Mouse (Mus musculus): Measurements from ENCODE around the gene Cmip.

Cmip gene

GRCm38 (mm10) chr8:117378625-117379024 is 121.8 kb downstream of the Cmip start:
- DNase-seq (ENCODE audit: low read depth): no peak

DNA sequence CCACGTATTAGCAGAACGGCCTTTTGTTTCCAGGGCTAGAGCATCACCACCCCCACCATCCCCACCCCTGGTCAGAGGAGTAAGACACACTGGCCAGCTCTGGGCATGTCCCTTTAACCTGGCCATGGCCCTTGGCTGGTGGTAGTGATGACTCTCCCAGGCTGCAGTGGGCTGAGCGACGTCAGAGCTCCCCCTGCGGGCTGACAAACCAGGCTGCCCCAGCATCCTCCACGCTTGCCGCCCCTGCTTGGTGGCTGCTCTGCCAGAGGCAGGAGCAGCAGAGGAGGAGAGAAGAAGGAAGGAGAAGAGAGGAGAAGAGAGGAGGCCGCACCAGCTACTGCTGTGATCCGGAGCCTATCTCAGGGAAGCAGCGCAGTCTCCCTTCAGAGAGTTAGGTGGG is 122.3 kb downstream of the Cmip start:
- DNase-seq (ENCODE audit: low read depth): no peak

- DNase-seq (ENCODE audit: low read depth): no peak
These were observed 123.9 kb downstream of the Cmip start for GRCm38 (mm10) chr8:117380796-117381195.

- peak; percentile 55 for DNase-seq (ENCODE audit: low read depth)
These were observed 129.3 kb downstream of the Cmip start for GRCm38 (mm10) chr8:117386142-117386541.

- no peak for DNase-seq (ENCODE audit: low read depth)
These were observed 130.8 kb downstream of the Cmip start for GRCm38 (mm10) chr8:117387642-117388041.

GRCm38 (mm10) chr8:117388370-117388769 is 131.5 kb downstream of the Cmip start:
- DNase-seq (ENCODE audit: low read depth): no peak

DNA sequence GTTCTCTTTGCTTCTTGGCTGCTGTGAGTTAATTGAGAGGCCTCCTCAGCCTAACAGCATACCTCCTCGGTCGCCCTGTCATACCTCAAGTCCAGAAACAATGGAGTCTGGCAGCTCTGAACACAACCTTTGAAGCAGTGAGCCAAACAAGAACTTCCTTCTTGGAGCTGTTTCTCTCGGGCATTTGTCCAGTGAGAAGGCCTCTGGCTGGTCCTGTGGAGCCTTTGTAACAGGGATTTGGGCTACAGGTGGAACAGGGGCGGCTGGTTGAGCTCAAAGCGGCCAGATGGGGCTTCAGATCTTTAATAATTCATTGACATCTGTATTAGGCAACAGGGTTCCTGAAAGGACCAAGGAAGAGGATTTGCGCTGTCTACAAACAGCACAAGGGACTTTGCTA is 137.0 kb downstream of the Cmip start:
- DNase-seq (ENCODE audit: low read depth): no peak

- DNase-seq (ENCODE audit: low read depth): no peak
These were observed 138.2 kb downstream of the Cmip start for GRCm38 (mm10) chr8:117395055-117395454.

DNA sequence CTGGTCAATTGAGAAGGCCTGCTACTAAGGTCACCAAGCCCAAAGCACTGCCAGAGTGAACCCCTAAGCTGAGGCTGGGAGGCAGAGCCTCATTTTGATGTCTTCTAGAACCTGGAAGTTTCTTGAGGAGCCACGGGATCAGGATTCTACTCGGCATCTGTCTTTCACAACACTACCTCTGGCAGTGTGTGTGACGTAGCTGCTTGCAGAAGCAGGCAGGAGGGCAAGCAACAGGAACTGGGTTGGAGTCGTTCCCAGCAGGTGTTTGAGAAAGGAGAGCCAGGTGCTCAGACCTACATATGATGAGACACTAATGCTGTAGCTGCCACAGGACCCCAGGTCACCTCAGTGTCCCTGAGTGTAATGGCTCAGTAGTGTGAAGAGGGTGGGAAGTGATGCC is 140.0 kb downstream of the Cmip start:
- no peak for DNase-seq (ENCODE audit: low read depth)

DNA sequence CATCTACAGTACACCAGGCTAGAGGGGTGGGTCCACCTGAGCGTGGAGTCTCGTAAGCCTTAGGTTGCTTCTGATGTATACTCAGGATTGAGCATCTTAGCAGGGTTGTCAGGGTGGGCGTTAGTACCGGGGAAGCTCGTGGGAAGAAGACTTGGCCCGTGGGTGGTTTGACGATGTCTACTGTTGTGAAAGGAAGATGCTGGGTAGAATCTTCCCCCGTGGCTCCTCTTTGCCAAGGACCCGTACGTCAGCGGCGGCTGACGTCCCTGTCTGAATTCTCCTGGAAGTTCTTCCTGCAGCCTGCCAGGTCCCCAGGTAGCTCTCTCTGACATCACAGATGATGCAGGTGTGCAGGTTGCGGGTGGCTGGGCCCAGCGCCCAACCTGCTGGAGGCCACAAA is 140.9 kb downstream of the Cmip start:
- no peak for DNase-seq (ENCODE audit: low read depth)

- DNase-seq (ENCODE audit: low read depth): no peak
These were observed 142.4 kb downstream of the Cmip start for GRCm38 (mm10) chr8:117399229-117399628.

GRCm38 (mm10) chr8:117400820-117401219 is 144.0 kb downstream of the Cmip start:
- no peak for DNase-seq (ENCODE audit: low read depth)

GRCm38 (mm10) chr8:117401880-117402279 is 145.0 kb downstream of the Cmip start:
- no peak for DNase-seq (ENCODE audit: low read depth)

DNA sequence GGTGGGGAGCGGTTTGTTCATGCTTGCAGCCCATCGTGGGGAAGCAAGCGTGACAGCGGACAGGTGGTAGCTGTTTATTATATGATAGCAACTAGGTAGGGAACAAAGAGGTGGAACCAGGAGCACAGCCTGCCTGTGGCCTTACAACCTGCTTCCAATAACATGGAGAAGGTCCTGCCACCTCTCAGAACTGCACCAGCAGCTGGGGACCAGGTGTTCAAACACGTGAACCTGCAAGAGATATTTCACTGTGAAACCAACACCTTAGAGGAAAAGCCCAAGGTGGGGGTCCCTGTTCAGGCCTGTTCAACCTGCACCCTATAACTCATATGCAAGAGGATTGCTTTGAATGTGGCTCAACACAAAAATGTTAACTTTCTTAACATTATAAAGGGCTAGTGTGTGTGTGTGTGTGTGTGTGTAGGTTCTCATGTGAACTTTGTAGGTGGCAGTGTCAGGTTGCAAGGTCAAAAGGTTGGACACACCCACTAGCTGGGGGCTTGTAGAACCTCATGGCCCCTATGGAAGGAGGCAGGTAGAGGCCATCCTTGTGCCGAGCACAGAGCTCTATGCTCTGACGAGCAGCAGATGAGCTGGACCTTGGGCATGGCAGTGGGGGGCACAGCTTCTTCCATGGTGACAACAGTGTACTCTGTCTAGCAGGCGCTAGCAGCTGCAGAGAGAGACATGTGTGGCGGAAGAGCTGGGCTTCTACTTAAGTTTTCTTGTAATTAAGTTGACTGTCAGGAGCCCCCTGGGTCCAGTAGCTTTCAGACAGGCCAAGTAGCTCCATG is 146.2 kb downstream of the Cmip start:
- no peak for DNase-seq (ENCODE audit: low read depth)

- no peak for DNase-seq (ENCODE audit: low read depth)
These were observed 147.0 kb downstream of the Cmip start for GRCm38 (mm10) chr8:117403705-117404476.

DNA sequence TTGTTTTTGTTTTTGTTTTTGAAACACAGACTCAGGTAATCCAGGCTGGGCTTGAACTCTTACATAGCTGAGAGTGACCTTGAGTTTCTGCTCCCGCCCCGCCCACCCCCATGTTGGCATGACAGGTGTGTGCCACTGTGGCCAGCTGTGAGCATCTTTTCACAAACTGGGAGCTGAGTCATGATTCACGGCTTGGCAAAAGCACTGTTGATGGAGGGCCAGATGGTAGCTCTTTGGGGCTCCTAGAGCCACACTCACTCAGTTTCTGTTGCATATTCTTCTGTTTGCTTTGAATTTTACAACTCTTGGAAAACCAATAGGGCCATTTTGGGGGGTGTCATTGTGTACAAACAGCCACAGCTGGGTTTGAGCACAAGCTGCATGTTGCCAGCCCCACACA is 149.2 kb downstream of the Cmip start:
- DNase-seq (ENCODE audit: low read depth): no peak

DNA sequence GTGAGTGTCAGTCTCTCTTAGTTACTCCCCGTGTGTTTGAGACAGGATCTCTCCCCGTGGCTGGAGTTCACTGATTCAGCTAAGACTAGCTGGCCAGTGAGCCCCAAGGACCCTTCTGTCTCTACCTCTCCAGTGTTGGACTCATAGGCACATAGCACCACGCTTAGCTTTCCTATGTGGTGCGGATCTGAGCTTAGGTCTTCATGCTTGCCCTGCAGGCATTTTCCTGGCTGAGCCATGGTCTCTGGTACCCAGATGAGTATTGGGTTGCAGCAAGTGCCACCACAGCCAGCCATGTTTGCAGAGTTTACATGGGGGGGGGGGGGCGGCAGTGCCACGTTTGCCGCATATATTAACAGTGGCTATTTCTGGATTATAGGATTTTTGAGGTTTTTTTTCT is 151.8 kb downstream of the Cmip start:
- DNase-seq (ENCODE audit: low read depth): no peak

- no peak for DNase-seq (ENCODE audit: low read depth)
These were observed 152.2 kb downstream of the Cmip start for GRCm38 (mm10) chr8:117409056-117409455.

- DNase-seq (ENCODE audit: low read depth): no peak
These were observed 153.5 kb downstream of the Cmip start for GRCm38 (mm10) chr8:117410391-117410790.

- DNase-seq (ENCODE audit: low read depth): no peak
These were observed 154.0 kb downstream of the Cmip start for GRCm38 (mm10) chr8:117410901-117411300.

- no peak for DNase-seq (ENCODE audit: low read depth)
These were observed 155.4 kb downstream of the Cmip start for GRCm38 (mm10) chr8:117412232-117412631.

GRCm38 (mm10) chr8:117417830-117418229 is 161.0 kb downstream of the Cmip start:
- no peak for DNase-seq (ENCODE audit: low read depth)

DNA sequence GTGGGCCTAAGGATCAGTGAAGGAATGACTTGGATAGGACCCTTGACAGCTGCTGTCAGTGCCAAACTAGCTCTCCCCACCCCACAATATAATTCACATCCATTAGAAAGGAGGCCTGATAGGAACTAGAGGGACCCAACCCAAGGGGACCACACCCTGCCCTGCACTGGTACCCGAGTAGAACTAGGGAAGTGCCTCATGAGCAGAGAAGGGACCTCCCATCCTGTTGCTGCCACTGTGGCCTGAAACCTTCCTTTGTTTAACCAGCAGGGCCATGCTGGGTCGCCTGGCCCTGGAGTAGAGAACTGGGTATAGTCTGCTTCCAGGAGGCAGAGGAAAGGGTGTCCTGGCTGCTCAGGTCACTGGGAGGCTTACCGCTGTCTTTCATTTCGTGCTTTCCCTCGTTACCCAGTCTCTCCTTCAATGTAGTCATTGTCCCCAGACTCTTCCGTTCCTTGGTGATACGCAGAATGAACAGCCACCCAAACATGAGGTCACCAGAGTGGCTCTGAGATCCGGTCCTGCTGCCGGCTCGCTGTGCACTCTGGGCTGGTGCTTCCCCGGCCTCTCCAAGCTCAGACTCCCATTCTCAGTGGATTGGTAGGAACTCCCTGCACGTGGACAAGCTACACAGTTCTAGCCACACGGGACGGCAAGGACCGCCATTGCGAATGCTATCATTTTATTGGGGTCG is 164.1 kb downstream of the Cmip start:
- no peak for DNase-seq (ENCODE audit: low read depth)

Data from induced T-regulatory cell, adult 2 months (primary cell).